Mouse (Mus musculus): Measurements from ENCODE around the gene Becn1. TPM values are rescaled to one million over a fixed set of nuclear protein-coding genes. Genes with fewer than 3 reads are reported as not detected.

The Becn1 gene
- total RNA-seq, 2 experiments from 2014 or later = 79.6 to 85.8 TPM

DNA sequence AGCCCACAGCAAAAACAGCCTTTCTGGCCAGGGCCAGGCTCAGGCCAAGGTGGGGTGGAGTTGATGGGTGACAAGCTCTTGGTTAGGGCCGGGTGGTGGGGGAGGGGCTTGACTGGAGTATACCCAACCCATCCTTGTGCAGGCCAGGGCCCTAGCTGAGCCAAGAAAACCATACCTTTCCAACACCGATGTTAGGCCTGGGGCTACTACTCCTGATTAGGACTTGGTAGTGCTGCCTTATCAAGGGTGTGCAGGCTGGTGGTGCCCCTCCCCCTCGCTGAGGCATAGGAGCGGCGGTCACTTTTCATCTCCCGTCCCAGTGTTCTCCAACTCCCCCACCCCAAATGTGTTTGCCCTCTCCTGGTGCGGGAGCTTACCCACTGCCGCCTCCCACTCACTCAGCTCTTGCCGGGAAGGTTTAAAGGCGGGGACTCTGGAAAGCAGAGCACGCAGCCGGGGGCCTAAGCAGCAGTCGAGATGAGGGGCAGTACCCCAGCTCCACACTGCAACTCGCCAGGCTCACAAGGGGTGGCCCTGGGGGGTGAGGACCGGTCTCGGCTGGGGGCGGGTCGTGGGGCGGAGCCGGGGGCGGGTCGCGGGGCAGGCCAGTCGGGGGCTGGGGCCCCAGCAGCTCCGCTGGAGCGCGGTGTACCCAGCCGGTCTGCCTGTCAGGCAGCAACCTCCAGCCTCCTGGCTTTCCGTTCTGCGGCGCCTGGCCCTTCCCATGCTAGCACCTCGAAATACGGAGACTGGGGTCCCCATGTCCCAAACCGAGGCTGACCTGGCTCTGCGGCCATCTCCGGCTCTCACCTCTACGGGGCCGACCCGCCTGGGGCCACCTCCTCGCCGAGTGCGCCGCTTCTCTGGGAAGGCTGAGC is 41.9 kb downstream of the Becn1 start, which contains the start of gene Wnk4:
TSS of gene Wnk4 (plus strand) at position 620 of the 878 bp plus-strand sequence.
- peak; percentile 64 for DNase-seq
- TF ChIP-seq CTCF (IDR thresholded peaks at IDR 0.05) = no peak
- intact Hi-C loops (cut with DNase I) = no loop called here
- Histone ChIP-seq H3K27ac (peak within 1 kb of the TSS; percentile 56), H3K4me3 (peak within 1 kb of the TSS; percentile 76)

DNA sequence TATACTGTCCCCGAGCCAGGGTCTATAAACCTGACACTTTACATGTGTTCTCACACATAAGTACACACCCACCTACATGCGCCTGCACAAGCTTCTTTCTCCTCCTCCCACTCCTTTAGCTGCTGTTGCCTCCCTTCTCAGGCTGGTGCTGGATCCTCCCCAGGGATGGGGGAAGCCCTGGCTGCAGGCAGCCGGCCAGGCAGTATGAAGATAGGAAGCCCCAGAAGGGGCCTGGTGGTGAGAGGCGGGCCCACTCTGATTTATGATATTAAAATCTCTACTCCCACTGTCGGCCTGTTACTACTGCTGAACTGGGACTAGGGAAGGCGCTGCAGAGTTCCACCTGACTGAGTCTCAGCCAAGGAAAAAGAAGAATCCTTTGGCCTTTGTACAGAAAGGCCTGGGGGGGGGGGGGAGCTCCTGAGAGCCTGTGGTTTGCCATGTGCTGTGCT is 42.8 kb downstream of the Becn1 start:
- H3K4me3 ChIP-seq = no peak overlapping the region
- no peak for TF ChIP-seq CTCF (IDR thresholded peaks at IDR 0.05)
- intact Hi-C loops (cut with DNase I) = no loop called here
- no peak for DNase-seq
- H3K27ac ChIP-seq = no peak overlapping the region

GRCm38 (mm10) chr11:101255826-101256775 is 46.0 kb downstream of the Becn1 start:
- intact Hi-C loops (cut with DNase I) = no loop called here
- no peak for TF ChIP-seq CTCF (IDR thresholded peaks at IDR 0.05)
- no peak overlapping the region for H3K4me3 ChIP-seq
- H3K27ac ChIP-seq = no peak overlapping the region
- DNase-seq = no peak

GRCm38 (mm10) chr11:101253613-101254389 is 48.3 kb downstream of the Becn1 start, which contains the start of gene Vps25:
Gene Vps25 (plus strand): TSS chr11:101253707.
- TF ChIP-seq CTCF (IDR thresholded peaks at IDR 0.05) = no peak
- Histone ChIP-seq H3K27ac (peak within 1 kb of the TSS; percentile 95), H3K4me3 (peak within 1 kb of the TSS; percentile 90)
- peak; percentile 90 for DNase-seq
- intact Hi-C loops (cut with DNase I) = loop anchor here (5.0 kb wide), 2 partner anchors 48 to 138 kb away; partner anchors contain the start of gene Becn1

DNA sequence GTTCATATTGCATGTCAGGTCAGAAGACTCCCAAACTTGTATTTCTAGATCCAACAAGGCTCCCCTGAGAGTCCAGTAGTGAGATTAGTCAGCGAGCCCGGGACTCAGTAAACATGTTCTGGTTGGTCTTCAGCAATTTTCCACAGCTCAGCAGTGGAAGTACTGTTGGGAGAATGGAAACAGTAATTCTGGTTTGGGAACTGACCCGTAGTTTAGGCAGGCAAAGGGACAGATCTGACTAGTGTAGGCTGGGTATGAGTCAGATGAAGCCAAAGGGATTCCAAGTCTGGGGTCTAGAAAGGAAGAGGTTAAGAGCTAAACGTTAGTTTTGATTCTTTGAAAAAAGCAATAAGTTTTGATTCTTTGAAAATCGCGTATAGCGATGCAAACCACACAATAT is 49.1 kb downstream of the Becn1 start:
- no peak for DNase-seq
- TF ChIP-seq CTCF (IDR thresholded peaks at IDR 0.05) = no peak
- peak overlapping the region; percentile 95 for H3K27ac ChIP-seq
- peak overlapping the region; percentile 90 for H3K4me3 ChIP-seq
- intact Hi-C loops (cut with DNase I) = loop anchor here (5.0 kb wide), 2 partner anchors 49 to 139 kb away; partner anchors contain the start of gene Becn1

- Histone ChIP-seq H3K4me3 (no peak overlapping the region), H3K27ac (no peak overlapping the region)
- intact Hi-C loops (cut with DNase I) = loop anchor here (5.0 kb wide), 2 partner anchors 51 to 141 kb away; partner anchors contain the start of gene Becn1
- no peak for TF ChIP-seq CTCF (IDR thresholded peaks at IDR 0.05)
- no peak for DNase-seq
Observed at GRCm38 (mm10) chr11:101251031-101251430, 51.1 kb downstream of the Becn1 start.

DNA sequence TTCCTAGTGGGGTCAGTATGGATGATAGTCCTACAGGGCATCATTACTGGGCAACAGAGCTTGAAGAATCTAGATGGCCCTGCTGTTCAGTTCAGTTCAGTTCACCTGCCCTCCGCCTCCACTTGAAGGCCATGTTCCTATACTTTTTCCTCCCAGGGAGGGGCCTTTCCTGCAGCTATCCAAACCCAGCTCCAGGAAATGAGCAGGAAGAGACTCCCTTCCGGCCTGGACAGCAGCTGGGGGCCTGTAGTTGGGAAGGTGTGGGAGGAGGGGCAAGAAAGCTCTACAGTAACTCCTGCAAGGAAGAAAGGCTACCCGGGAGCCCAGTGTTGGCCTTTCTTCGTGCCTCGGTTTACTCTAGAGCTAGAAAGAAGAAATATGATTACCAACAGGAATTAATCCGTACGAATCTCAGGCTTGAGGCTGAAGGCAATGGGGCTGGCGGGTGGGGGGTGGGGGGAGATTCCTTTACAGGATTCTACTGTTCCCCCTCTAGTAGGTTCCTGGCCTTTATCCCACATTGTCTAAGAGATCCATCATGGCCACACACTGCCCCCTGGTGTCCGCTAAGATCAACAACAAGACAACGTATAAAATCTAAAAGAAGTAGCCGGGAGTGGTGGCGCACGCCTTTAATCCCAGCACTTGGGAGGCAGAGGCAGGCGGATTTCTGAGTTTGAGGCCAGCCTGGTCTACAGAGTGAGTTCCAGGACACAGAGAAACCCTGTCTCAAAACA is 53.7 kb downstream of the Becn1 start:
- H3K4me3 ChIP-seq = peak overlapping the region; percentile 90
- peak; percentile 74 for TF ChIP-seq CTCF (IDR thresholded peaks at IDR 0.05)
- intact Hi-C loops (cut with DNase I) = loop anchor here (1.0 kb wide), 1 partner anchor 36 kb away; no protein-coding TSS in a partner anchor
- DNase-seq = peak; percentile 70
- H3K27ac ChIP-seq = peak overlapping the region; percentile 92

DNA sequence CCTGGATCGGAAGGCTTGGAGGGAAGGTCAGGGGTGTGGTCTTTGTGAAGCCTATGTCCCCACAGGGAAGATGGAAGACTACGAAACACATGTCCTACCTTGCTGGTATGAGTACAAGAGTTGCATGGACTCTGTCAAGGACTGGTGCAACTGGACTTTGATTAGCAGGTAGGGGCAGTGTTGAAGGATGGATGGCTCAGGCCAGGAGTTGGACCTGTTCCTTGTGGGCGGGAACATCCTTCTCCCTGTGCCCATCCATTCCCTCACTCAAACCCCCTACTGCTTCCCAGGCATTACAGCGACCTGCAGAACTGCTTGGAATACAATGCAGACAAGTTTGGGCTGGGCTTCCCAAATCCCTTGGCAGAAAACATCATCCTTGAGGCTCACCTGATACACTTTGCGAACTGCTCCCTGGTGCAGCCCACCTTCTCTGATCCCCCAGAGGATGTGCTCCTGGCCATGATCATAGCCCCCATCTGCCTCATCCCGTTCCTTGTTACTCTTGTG is 54.5 kb downstream of the Becn1 start:
- Histone ChIP-seq H3K27ac (peak overlapping the region; percentile 92), H3K4me3 (peak overlapping the region; percentile 90)
- no peak for DNase-seq
- TF ChIP-seq CTCF (IDR thresholded peaks at IDR 0.05) = no peak
- intact Hi-C loops (cut with DNase I) = loop anchor here (1.0 kb wide), 1 partner anchor 35 kb away; no protein-coding TSS in a partner anchor

- H3K27ac ChIP-seq = peak overlapping the region; percentile 92
- TF ChIP-seq CTCF (IDR thresholded peaks at IDR 0.05) = no peak
- H3K4me3 ChIP-seq = peak overlapping the region; percentile 90
- intact Hi-C loops (cut with DNase I) = loop anchor here (1.0 kb wide), 1 partner anchor 15 kb away; no protein-coding TSS in a partner anchor
- no peak for DNase-seq
Observed at GRCm38 (mm10) chr11:101246702-101247012, 55.4 kb downstream of the Becn1 start.

DNA sequence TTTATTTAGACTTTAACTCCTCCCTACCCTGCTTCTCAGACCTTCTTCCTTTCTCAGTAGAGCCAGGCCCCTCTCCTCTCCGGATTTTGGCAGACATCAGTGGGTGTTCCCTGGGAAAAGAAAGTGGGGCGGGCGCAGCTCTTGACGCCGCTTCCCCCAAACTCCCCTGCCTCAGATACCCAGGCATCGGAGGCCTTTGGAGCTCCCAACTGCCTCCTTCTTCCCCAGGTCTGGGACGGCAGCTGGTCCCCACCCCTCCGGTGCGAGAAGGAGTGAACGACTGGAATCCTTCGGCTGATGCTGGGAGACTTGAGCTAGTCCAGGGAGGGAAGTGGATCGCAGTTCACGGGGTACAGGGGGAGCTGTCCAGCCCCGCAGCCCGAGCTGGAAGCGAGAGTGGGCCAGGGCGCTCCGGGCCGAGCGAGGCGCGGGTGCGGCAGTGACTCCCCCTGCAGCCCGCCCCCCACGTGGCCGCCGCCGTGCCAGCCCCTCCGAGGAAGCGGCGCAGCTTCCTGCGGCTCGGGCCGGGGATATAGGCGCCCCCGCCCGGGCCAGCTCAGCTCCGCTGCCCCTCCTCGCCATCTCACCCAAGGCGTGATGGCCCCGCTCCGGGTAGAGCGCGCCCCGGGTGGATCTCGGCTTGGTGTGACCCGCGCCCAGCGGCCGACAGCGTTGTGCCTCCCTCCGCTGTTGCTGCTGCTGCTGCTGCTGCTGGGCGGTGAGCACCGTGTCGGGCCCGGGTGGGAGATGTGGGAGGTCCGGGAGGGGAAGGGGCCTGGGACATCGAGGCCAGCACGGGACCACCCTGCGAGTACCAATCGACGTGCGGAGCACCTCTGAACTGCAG is 56.0 kb downstream of the Becn1 start, which contains the start of gene Ramp2:
TSS of gene Ramp2 (plus strand) at position 174 of the 847 bp plus-strand sequence.
- intact Hi-C loops (cut with DNase I) = loop anchor here (1.0 kb wide), 1 partner anchor 15 kb away; no protein-coding TSS in a partner anchor
- Histone ChIP-seq H3K4me3 (peak within 1 kb of the TSS; percentile 90), H3K27ac (peak within 1 kb of the TSS; percentile 92)
- peak; percentile 80 for DNase-seq
- 0 out of 2 replicates have a peak, but pooled peaks have one; percentile 0 for TF ChIP-seq CTCF (IDR thresholded peaks at IDR 0.05)

Measured in gastrocnemius, adult 2 months (tissue).